ENCODE assay signal across 13 mouse cellular contexts in genomic region chr11:85845921-85846320, GRCm38 (mm10). TPM values are rescaled to one million over a fixed set of nuclear protein-coding genes. Genes with fewer than 3 reads are reported as not detected.
A peak's percentile ranks its signal among the peaks of the same experiment; 100 is the strongest.
DNase-seq lines count a peak whose midpoint lies in the region; ATAC-seq and TF ChIP-seq lines count a peak whose summit lies in the region.
"Had no signal": no experiment of that assay in that cellular context is flagged by ENCODE, and none has a peak within 500 bp of the region (broad histone marks: within the 10 kb centered on the region; RNA-seq: fewer than 3 reads in every experiment).

No protein-coding gene starts in this region.

- H3K27ac ChIP-seq in gastrocnemius, adult 2 months: peak overlapping the region; percentile 80
- 0 out of 2 replicates have a peak overlapping the region, but pooled peaks have one; percentile 4 for H3K27ac ChIP-seq in heart, embryonic 16.5 days (ENCODE audit: low read length)
- H3K27ac ChIP-seq in cerebellum, adult 2 months (ENCODE audit: insufficient read depth, low read length): no peak overlapping the region
- H3K27ac ChIP-seq: limb, embryonic 13.5 days; neural tube, embryonic 12.5 days had no signal

- 41% methylated on average over 5 of the region's 5 CpGs for WGBS in heart, embryonic 16.5 days
- WGBS in cerebellum, adult 2 months: 38% methylated on average over 5 of the region's 5 CpGs

- no peaks in the 10 kb centered on the region for H3K9me3 ChIP-seq in heart, embryonic 16.5 days (replicated peaks; ENCODE audit: control insufficient read depth, low read length)
- H3K9me3 ChIP-seq: limb, embryonic 13.5 days; neural tube, embryonic 12.5 days had no signal

- no peaks in the 10 kb centered on the region for H3K36me3 ChIP-seq in heart, embryonic 16.5 days (ENCODE audit: control insufficient read depth, insufficient read depth)
- H3K36me3 ChIP-seq: limb, embryonic 13.5 days; neural tube, embryonic 12.5 days had no signal

- no peak for TF ChIP-seq CTCF in gastrocnemius, adult 2 months (IDR thresholded peaks at IDR 0.05)
- TF ChIP-seq CTCF in cerebellum, adult 2 months (IDR thresholded peaks at IDR 0.05; ENCODE audit: borderline replicate concordance, insufficient read depth, low read depth, low read length): no peak

- no peak overlapping the region for H3K4me2 ChIP-seq in heart, embryonic 16.5 days (ENCODE audit: low read depth, low read length)
- H3K4me2 ChIP-seq: limb, embryonic 13.5 days; neural tube, embryonic 12.5 days had no signal

- peaks cover 15% of the 10 kb centered on the region for H3K4me1 ChIP-seq in heart, embryonic 16.5 days (ENCODE audit: control insufficient read depth, insufficient read depth, low read length)
- H3K4me1 ChIP-seq in cerebellum, adult 2 months (ENCODE audit: control insufficient read depth, insufficient read depth, low read length): 0 out of 2 replicates have a peak, but pooled peaks cover 5% of the 10 kb centered on the region

- H3K9ac ChIP-seq in heart, embryonic 16.5 days (ENCODE audit: low read length): no peak overlapping the region
- H3K9ac ChIP-seq: limb, embryonic 13.5 days; neural tube, embryonic 12.5 days had no signal

- no peak for TF ChIP-seq POLR2A in cerebellum, adult 2 months (IDR thresholded peaks at IDR 0.05; ENCODE audit: borderline replicate concordance, insufficient read depth, low read length)

- ATAC-seq in heart, embryonic 16.5 days (replicated peaks; ENCODE audit: extremely low read depth, insufficient read depth, low FRiP score): no peak

- intact Hi-C loops in gastrocnemius, adult 2 months (cut with DNase I): loop anchor here (2.0 to 10.0 kb wide), 2 partner anchors 127 to 219 kb away; no protein-coding TSS in a partner anchor

- peaks cover 23% of the 10 kb centered on the region for H3K27me3 ChIP-seq in heart, embryonic 16.5 days (ENCODE audit: control insufficient read depth, insufficient read depth, low read length)
- peaks cover 21% of the 10 kb centered on the region; the same call in 1 of the 2 replicates for H3K27me3 ChIP-seq in cerebellum, adult 2 months (ENCODE audit: control insufficient read depth, insufficient read depth, low read length)

- no peak overlapping the region for H3K4me3 ChIP-seq in gastrocnemius, adult 2 months
- H3K4me3 ChIP-seq in heart, embryonic 16.5 days (ENCODE audit: low read length): no peak overlapping the region
- no peak overlapping the region for H3K4me3 ChIP-seq in cerebellum, adult 2 months (replicated peaks; ENCODE audit: insufficient read depth, low read depth, low read length)
- H3K4me3 ChIP-seq: limb, embryonic 13.5 days; neural tube, embryonic 12.5 days had no signal

- peak; percentile 48 for DNase-seq in gastrocnemius, adult 2 months
- no peak for DNase-seq in gastrocnemius, postnatal 4 days (ENCODE audit: low spot score in 2 of 2)
- DNase-seq in kidney, postnatal 10 days: peak; percentile 86
- peak; percentile 29 for DNase-seq in retina, embryonic 14.5 days (ENCODE audit: low spot score)
- no peak for DNase-seq in left cerebral cortex, adult 9 months (ENCODE audit: low spot score in 2 of 2)
- DNase-seq in layer of hippocampus, postnatal 36 days: no peak
- no peak for DNase-seq in cerebellum, adult 2 months
- DNase-seq: gastrocnemius, postnatal 10 days; spleen, adult 18-20 months had no signal

RNA-seq across cellular contexts. Expression of gene Gm11444, which starts 4.2 kb away (rescaled TPM):
- total RNA-seq in gastrocnemius, adult 2 months (2021): not detected
- total RNA-seq in gastrocnemius, postnatal 4 days (2021): not detected
- polyA plus RNA-seq in heart, embryonic 16.5 days (2015; fragmentation: Nextera tagmentation; extraction: Ambion mirVana): not detected in 2 replicates
- total RNA-seq in layer of hippocampus, postnatal 36 days (2021): not detected
- polyA plus RNA-seq in cerebellum, adult 2 months (2012; rRNA removed): not detected in 2 replicates
- total RNA-seq: gastrocnemius, postnatal 10 days had no signal
- polyA plus RNA-seq: C2C12; neural tube, embryonic 12.5 days had no signal

RNA-seq across cellular contexts. Expression of gene Tbx2, which starts 13.6 kb away (rescaled TPM):
- 1 to 10 TPM; 1.7 to 3.6 TPM for total RNA-seq in gastrocnemius, adult 2 months (2021)
- 10 to 100 TPM; 17.1 to 20.8 TPM for total RNA-seq in gastrocnemius, postnatal 4 days (2021)
- 1.4 and 3.3 TPM in 2 replicates for polyA plus RNA-seq in heart, embryonic 16.5 days (2015; fragmentation: Nextera tagmentation; extraction: Ambion mirVana)
- total RNA-seq in layer of hippocampus, postnatal 36 days (2021): 1 to 10 TPM; 1.2 to 1.4 TPM
- 3.2 and 3.5 TPM in 2 replicates for polyA plus RNA-seq in cerebellum, adult 2 months (2012; rRNA removed)

RNA-seq across cellular contexts. Expression of gene Tbx4, which starts 40.3 kb away (rescaled TPM):
- total RNA-seq in gastrocnemius, adult 2 months (2021): 1 to 10 TPM in 1 of 2 experiments, under 1 TPM in 1; 0.87 to 1.8 TPM
- total RNA-seq in gastrocnemius, postnatal 4 days (2021): 1 to 10 TPM; 5.8 to 6.2 TPM
- 0.72 and 5.0 TPM in 2 replicates for polyA plus RNA-seq in heart, embryonic 16.5 days (2015; fragmentation: Nextera tagmentation; extraction: Ambion mirVana)
- total RNA-seq in layer of hippocampus, postnatal 36 days (2021): under 1 TPM; 0.20 to 0.22 TPM
- 0.19 and 0.25 TPM in 2 replicates for polyA plus RNA-seq in cerebellum, adult 2 months (2012; rRNA removed)

Comparison
In these comparisons a context has a peak if more than half of its experiments do, and no peak if none do; other contexts are left out.
1. DNase-seq: peak in gastrocnemius, adult 2 months (single experiment), kidney, postnatal 10 days (single experiment) and retina, embryonic 14.5 days (single experiment); none in gastrocnemius, postnatal 4 days (0 of 2), left cerebral cortex, adult 9 months (0 of 2), layer of hippocampus, postnatal 36 days (0 of 2) and cerebellum, adult 2 months (0 of 2).